Mouse (Mus musculus) cerebellum, postnatal 25 days (tissue): ENCODE results near the gene Dera.

Source experiments
- DNase-seq, 2 experiments: peaks; one replicate each; pipeline ENCODE4 v3.0.0; 2021; ENCODE audit warnings: mixed read lengths in 2 of 2

Dera gene

GRCm38 (mm10) chr6:137897671-137898070, 143.3 kb downstream of the Dera start:
- no peak for DNase-seq

GRCm38 (mm10) chr6:137901255-137901654, 146.9 kb downstream of the Dera start:
- DNase-seq: no peak
